ENCODE assay signal across 11 mouse cellular contexts in the genomic region with DNA sequence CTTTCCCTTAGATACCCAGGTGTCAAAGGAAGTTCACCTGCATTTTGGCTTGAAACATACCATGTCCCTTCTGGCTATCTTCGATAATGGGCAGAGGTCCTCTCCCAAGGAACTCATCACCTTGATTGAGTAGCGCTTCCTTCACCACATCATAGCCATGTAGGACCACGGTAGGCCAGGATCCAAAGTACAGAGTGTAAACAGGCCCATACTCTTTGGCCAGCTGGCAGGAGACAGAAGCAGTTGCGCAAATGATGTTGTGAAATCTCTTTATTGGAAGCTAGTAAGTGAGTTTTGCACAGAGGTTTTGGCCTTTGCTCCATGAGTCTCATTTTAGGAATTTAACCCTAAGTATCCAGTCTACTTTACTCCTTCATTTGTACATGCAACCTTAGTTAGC. TPM values are rescaled to one million over a fixed set of nuclear protein-coding genes. Genes with fewer than 3 reads are reported as not detected.
A peak's percentile ranks its signal among the peaks of the same experiment; 100 is the strongest.
DNase-seq lines count a peak whose midpoint lies in the region; ATAC-seq lines count a peak whose summit lies in the region.
"Had no signal": no experiment of that assay in that cellular context is flagged by ENCODE, and none has a peak within 500 bp of the region (broad histone marks: within the 10 kb centered on the region; RNA-seq: fewer than 3 reads in every experiment).

No protein-coding gene starts in this region.

- H3K4me2 ChIP-seq in lung, embryonic 16.5 days (ENCODE audit: low read depth, low read length) = no peak overlapping the region

- no peak overlapping the region for H3K4me3 ChIP-seq in lung, embryonic 16.5 days (ENCODE audit: low read length)

- peak; percentile 93 for ATAC-seq in lung, embryonic 16.5 days (ENCODE audit: low read depth)
- ATAC-seq in megakaryocyte, adult 5-6 weeks (ENCODE audit: poor library complexity, severe bottlenecking) = no peak

- H3K9me3 ChIP-seq in lung, embryonic 16.5 days (ENCODE audit: control insufficient read depth, low read length) = no peaks in the 10 kb centered on the region

- 50% methylated on average over 4 of the region's 4 CpGs for WGBS in lung, embryonic 16.5 days

- H3K27me3 ChIP-seq in lung, embryonic 16.5 days (ENCODE audit: control insufficient read depth, insufficient read depth, low read depth, low read length) = no peaks in the 10 kb centered on the region

- H3K36me3 ChIP-seq in lung, embryonic 16.5 days (ENCODE audit: control insufficient read depth, insufficient read depth, low read length) = no peaks in the 10 kb centered on the region

- DNase-seq in 3T3-L1 (ENCODE audit: low read depth, low spot score) = peak; percentile 89
- DNase-seq in adrenal gland, postnatal 25 days = peak; percentile 21
- DNase-seq in heart, postnatal 4 days = peak; percentile 27
- DNase-seq in cerebellum, adult 18-20 months = no peak
- DNase-seq in thymus, postnatal 14 days = no peak
- no peak for DNase-seq in layer of hippocampus, postnatal 10 days (ENCODE audit: low spot score in 2 of 2)
- DNase-seq: cerebellum, adult 9-11 months had no signal

- H3K4me1 ChIP-seq in lung, embryonic 16.5 days (replicated peaks; ENCODE audit: control insufficient read depth, insufficient read depth, low read length) = no peaks in the 10 kb centered on the region

- H3K9ac ChIP-seq in lung, embryonic 16.5 days (ENCODE audit: low read length) = no peak overlapping the region

- 0 out of 2 replicates have a peak overlapping the region, but pooled peaks have one; percentile 10 for H3K27ac ChIP-seq in lung, embryonic 16.5 days (ENCODE audit: low read length)
- H3K27ac ChIP-seq: macrophage had no signal

RNA-seq across cellular contexts. Expression of gene Cyp2c23, which starts 7.5 kb away (rescaled TPM):
- 1.4 and 3.9 TPM in 2 replicates for total RNA-seq in adrenal gland, postnatal 25 days (2021)
- not detected for total RNA-seq in heart, postnatal 4 days (2021)
- 0.55 and 1.4 TPM in 2 replicates for polyA plus RNA-seq in lung, embryonic 16.5 days (2015; fragmentation: Nextera tagmentation; extraction: Ambion mirVana)
- not detected in 2 replicates for total RNA-seq in megakaryocyte, adult 5-6 weeks (2015)
- not detected in 2 replicates for total RNA-seq in megakaryocyte, adult 5-6 weeks (2017)
- not detected for total RNA-seq in layer of hippocampus, postnatal 10 days (2021)
- total RNA-seq: MEL had no signal

RNA-seq across cellular contexts. Expression of gene Cpn1, which starts 35.1 kb away (rescaled TPM):
- 0.67 TPM in 1 of 2 replicates, not detected in the other for total RNA-seq in adrenal gland, postnatal 25 days (2021)
- not detected for total RNA-seq in heart, postnatal 4 days (2021)
- 4.9 and 5.5 TPM in 2 replicates for polyA plus RNA-seq in lung, embryonic 16.5 days (2015; fragmentation: Nextera tagmentation; extraction: Ambion mirVana)
- total RNA-seq in megakaryocyte, adult 5-6 weeks (2015) = 0.16 TPM in 1 of 2 replicates, not detected in the other
- 0.20 and 0.77 TPM in 2 replicates for total RNA-seq in megakaryocyte, adult 5-6 weeks (2017)
- total RNA-seq in layer of hippocampus, postnatal 10 days (2021) = under 1 TPM; 0.25 to 0.30 TPM
- polyA plus RNA-seq: macrophage had no signal

RNA-seq across cellular contexts. Expression of gene Erlin1, which starts 48.1 kb away (rescaled TPM):
- total RNA-seq in adrenal gland, postnatal 25 days (2021) = 18.3 and 19.7 TPM in 2 replicates
- 1 to 10 TPM; 8.9 to 9.5 TPM for total RNA-seq in heart, postnatal 4 days (2021)
- polyA plus RNA-seq in lung, embryonic 16.5 days (2015; fragmentation: Nextera tagmentation; extraction: Ambion mirVana) = 39.3 and 39.8 TPM in 2 replicates
- total RNA-seq in megakaryocyte, adult 5-6 weeks (2015) = 84.7 and 84.8 TPM in 2 replicates
- 59.4 and 67.0 TPM in 2 replicates for total RNA-seq in megakaryocyte, adult 5-6 weeks (2017)
- total RNA-seq in layer of hippocampus, postnatal 10 days (2021) = 10 to 100 TPM; 19.2 to 20.0 TPM

Comparison
In these comparisons a context has a peak if more than half of its experiments do, and no peak if none do; other contexts are left out.
1. DNase-seq: peak in 3T3-L1 (single experiment), adrenal gland, postnatal 25 days (single experiment) and heart, postnatal 4 days (single experiment); none in cerebellum, adult 18-20 months (0 of 2), thymus, postnatal 14 days (single experiment) and layer of hippocampus, postnatal 10 days (0 of 2).